Mouse (Mus musculus) spleen, adult 2 months (tissue): ENCODE data around the gene Alox12b.

Experiments used
- CTCF ChIP-seq: fragments of 200-500 bp; IDR thresholded peaks from 2 replicates; pipeline ENCODE4 v1.5.1; 2011; ENCODE audit warnings: mild to moderate bottlenecking, inconsistent platforms; ENCODE audit not compliant: insufficient read depth, insufficient read length, insufficient replicate concordance; ENCODE audit errors: extremely low read depth
- POLR2A ChIP-seq: fragments of 200-500 bp; IDR thresholded peaks from 2 replicates; pipeline ENCODE4 v1.6.1; 2011; ENCODE audit warnings: low read depth, low read length, inconsistent platforms

DNA sequence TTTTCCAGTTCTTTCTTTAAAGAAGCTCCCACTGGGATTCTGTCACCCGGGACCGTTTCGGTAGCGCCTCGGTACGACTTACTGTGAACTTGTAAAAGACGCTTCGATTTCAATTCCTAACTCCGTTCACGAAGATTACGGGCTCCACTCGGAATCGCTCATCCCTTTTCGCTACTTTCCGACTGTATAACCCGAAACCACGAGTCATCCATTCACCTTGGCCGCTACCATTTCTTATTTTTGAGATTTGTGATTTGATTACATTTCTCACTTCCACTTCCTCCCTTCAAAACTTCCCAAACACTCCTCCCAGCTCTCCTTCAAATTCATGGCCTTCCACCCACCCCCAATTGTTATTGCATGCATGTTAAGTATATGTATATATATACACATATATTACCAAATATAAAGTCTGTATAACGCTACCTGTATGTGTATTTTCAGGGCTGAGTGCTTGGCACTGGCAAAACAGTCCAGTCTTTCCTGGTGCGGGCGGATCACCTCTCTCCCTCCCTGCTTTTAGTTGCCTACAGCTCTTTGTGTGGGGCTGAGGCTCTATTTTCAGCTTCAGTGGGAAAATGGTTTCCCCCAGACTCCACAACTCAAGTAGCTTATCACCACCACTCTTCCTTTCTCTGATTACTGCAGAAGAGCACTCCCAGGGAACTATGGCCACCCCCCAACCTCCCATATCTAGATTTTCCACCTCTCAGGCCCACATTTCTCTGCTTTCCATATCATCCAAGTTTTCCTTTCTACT, 45.6 kb upstream of the Alox12b start:
- TF ChIP-seq CTCF: no peak
- TF ChIP-seq POLR2A: no peak
